Mouse (Mus musculus) kidney, adult 2 months (tissue): Measurements from ENCODE around the gene Nek2.

Experiments
- CTCF ChIP-seq: fragments of 200-500 bp; conservative IDR thresholded peaks from 2 replicates; pipeline ENCODE4 v1.5.1; 2011; ENCODE audit warnings: low read depth, mild to moderate bottlenecking, control low read depth, low read length, moderate library complexity, mixed read lengths; ENCODE audit not compliant: insufficient read depth, insufficient read length
- POLR2A ChIP-seq: fragments of 200-500 bp; IDR thresholded peaks from one replicate; pipeline ENCODE4 v1.6.1; 2011; ENCODE audit warnings: low read depth, low read length, control low read depth

- TF ChIP-seq POLR2A = no peak
- no peak for TF ChIP-seq CTCF
These were observed 9.5 kb upstream of the Nek2 start for GRCm38 (mm10) chr1:191811774-191812173.
